Mouse (Mus musculus): Measurements from ENCODE around the gene Tnpo3. TPM values are rescaled to one million over a fixed set of nuclear protein-coding genes. Genes with fewer than 3 reads are reported as not detected.
A peak's percentile ranks its signal among the peaks of the same experiment; 100 is the strongest.

The Tnpo3 gene
- polyA plus RNA-seq, 1 experiment = 50.8 TPM

DNA sequence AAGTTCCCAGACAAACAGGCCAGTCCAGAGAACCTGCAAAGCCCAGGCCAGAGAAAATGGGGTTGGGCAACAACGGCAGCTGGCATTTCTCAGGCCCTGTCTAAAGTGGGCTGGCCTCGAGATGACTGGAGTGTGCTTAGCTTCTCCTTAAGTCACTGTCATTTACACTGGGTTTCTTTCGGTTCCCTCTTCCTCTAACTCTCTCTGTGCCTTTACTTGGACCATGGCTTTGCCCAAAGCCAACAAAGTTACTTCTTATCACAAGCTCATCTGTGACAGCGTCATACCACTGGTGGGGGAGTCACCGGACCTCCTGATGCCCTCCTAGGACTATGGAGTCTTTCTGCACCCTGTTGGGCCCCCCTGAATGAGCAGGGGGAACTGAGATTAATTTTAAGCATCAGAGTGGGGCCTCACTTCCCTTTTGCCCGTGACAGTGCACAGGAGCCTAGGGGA lies 85.6 kb downstream of the Tnpo3 start:
- Histone ChIP-seq H3K27ac (ENCODE audit: insufficient read depth, low read length) (no peak overlapping the region), H3K27me3 (ENCODE audit: control insufficient read depth, insufficient read depth, low read length) (peaks cover 7% of the 10 kb centered on the region; the same call in 1 of the 2 replicates), H3K4me1 (ENCODE audit: control insufficient read depth, insufficient read depth, low read length) (0 out of 2 replicates have a peak, but pooled peaks cover 3% of the 10 kb centered on the region), H3K4me3 (replicated peaks; ENCODE audit: insufficient read depth, low read depth, low read length) (no peak overlapping the region)
- no peak for TF ChIP-seq POLR2A (IDR thresholded peaks at IDR 0.05; ENCODE audit: borderline replicate concordance, insufficient read depth, low read length)
- no peak for TF ChIP-seq CTCF (IDR thresholded peaks at IDR 0.05; ENCODE audit: borderline replicate concordance, insufficient read depth, low read depth, low read length)
- no peak for DNase-seq
- WGBS = 61% methylated on average over 6 of the region's 6 CpGs

DNA sequence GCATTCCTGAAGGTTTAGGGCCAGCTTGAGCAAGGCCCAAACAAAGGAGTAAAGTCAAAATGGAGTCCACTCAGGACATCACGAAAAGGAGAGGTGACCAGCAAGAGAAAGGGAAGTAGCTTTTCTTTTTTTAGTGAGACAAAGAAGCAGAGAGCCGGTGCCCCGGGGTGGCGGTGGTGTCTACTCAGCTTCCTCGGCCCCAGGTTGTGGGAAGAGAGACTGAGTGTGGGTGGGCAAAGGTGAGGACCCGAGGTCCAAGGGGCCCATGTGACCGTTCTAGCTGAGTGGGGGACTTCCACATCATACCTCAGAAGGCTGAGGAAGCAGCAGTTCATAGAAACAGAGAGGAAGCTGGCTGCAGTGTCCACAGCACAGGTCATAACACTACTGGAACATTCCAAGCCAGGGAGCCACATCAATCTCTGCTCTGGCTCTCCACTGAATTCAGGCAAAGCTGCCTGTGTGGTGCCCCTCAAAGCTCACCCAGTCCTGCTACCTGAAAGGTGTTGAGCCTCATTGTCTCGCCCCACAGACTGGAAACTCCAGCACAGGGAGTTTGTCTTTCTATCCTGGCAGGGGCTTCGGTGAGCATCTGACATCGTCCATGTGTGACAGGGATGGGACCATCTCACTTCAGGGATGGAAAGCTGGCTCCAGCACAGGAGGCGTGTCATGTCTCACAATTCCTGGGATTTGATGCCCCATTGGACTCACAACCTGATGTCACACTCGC lies 86.2 kb downstream of the Tnpo3 start:
- WGBS = 70% methylated on average over 12 of the region's 12 CpGs
- no peak for TF ChIP-seq POLR2A (IDR thresholded peaks at IDR 0.05; ENCODE audit: borderline replicate concordance, insufficient read depth, low read length)
- no peak for TF ChIP-seq CTCF (IDR thresholded peaks at IDR 0.05; ENCODE audit: borderline replicate concordance, insufficient read depth, low read depth, low read length)
- H3K4me3 ChIP-seq (replicated peaks; ENCODE audit: insufficient read depth, low read depth, low read length) = no peak overlapping the region
- 0 out of 2 replicates have a peak, but pooled peaks cover 3% of the 10 kb centered on the region for H3K4me1 ChIP-seq (ENCODE audit: control insufficient read depth, insufficient read depth, low read length)
- peaks cover 7% of the 10 kb centered on the region; the same call in 1 of the 2 replicates for H3K27me3 ChIP-seq (ENCODE audit: control insufficient read depth, insufficient read depth, low read length)
- no peak for DNase-seq
- H3K27ac ChIP-seq (ENCODE audit: insufficient read depth, low read length) = no peak overlapping the region

DNA sequence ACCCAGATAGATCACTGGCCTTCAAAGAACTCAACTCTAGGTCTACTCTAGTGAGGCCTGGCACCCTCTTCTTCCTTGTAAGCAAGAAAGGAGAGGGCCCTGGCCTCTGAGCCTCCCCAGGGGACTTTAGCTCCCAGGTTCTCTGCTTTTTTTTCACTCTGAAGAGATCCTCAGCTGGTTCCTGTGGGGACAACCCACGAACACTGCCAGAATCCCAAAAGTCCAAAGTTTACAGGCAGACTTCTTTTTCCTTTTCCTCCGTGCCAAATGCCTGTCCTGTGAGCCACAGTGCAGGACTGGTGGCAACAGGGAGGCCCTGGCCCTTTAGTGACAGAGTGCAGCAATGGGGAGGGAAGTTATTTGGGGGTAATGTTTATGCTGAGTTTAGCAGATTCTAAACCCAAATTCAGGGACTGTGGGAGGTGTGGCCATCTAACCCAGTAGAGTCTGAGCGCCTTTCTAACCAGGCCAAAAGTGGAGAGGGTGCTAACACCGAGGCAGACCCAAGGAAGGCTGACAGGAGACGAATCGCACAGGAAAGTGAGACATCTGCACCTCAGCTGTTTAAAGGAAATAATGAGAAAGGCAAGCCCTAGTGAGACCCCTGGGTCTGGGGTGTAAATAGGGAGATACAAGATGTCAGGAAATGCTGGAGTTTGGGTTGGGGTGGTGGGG lies 86.9 kb downstream of the Tnpo3 start:
- no peak overlapping the region for H3K4me3 ChIP-seq (replicated peaks; ENCODE audit: insufficient read depth, low read depth, low read length)
- no peak overlapping the region for H3K27ac ChIP-seq (ENCODE audit: insufficient read depth, low read length)
- TF ChIP-seq POLR2A (IDR thresholded peaks at IDR 0.05; ENCODE audit: borderline replicate concordance, insufficient read depth, low read length) (no peak), CTCF (IDR thresholded peaks at IDR 0.05; ENCODE audit: borderline replicate concordance, insufficient read depth, low read depth, low read length) (no peak)
- peaks cover 7% of the 10 kb centered on the region; the same call in 1 of the 2 replicates for H3K27me3 ChIP-seq (ENCODE audit: control insufficient read depth, insufficient read depth, low read length)
- H3K4me1 ChIP-seq (ENCODE audit: control insufficient read depth, insufficient read depth, low read length) = 0 out of 2 replicates have a peak, but pooled peaks cover 3% of the 10 kb centered on the region
- no peak for DNase-seq
- WGBS = 79% methylated on average over 6 of the region's 6 CpGs

DNA sequence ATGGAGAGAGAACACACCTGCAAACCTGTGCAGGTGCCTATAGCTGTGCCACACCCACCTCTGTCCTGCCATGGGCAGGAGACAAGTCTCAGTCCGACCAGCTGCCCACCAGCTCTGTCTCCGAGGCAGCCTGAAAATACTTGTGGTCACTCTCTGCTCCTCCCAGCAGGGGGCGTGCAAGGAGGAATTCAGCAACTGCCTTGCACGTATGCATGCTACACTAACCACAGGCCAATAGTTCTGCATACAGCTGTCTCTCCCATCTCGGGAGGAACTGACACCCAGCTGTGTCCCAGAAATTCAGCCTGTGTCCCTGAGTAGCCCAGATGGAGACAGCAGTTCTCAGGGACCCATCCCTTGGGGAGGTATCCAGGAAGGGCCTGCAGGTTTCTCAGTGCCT lies 92.5 kb downstream of the Tnpo3 start:
- peak; percentile 17 to 34 for DNase-seq
- H3K27me3 ChIP-seq (ENCODE audit: control insufficient read depth, insufficient read depth, low read length) = no peaks in the 10 kb centered on the region
- no peaks in the 10 kb centered on the region for H3K4me1 ChIP-seq (ENCODE audit: control insufficient read depth, insufficient read depth, low read length)
- H3K27ac ChIP-seq (ENCODE audit: insufficient read depth, low read length) = no peak overlapping the region
- TF ChIP-seq POLR2A (IDR thresholded peaks at IDR 0.05; ENCODE audit: borderline replicate concordance, insufficient read depth, low read length) (no peak), CTCF (IDR thresholded peaks at IDR 0.05; ENCODE audit: borderline replicate concordance, insufficient read depth, low read depth, low read length) (peak; percentile 42)
- 7% methylated on average over 5 of the region's 5 CpGs for WGBS
- no peak overlapping the region for H3K4me3 ChIP-seq (replicated peaks; ENCODE audit: insufficient read depth, low read depth, low read length)

DNA sequence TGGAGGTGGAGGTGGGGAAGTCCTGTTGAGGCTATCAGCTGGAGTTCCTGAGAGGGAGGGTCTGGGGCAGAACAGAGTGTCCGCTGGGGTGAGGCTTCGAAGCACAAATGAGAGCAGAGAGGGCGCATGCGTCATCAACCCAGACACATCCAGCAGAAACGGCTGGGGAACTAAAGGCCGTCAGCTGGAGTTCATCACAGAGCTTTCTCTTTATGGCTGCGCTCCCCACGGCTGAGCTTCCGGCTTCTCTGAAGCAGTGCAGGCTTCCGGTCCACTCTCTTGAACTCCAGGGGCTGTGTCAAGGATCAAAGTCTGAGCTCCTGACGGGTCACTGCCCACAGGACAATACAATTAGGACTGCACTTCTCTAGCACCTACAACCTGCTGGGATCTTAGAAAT lies 96.4 kb downstream of the Tnpo3 start:
- H3K4me3 ChIP-seq (replicated peaks; ENCODE audit: insufficient read depth, low read depth, low read length) = no peak overlapping the region
- H3K27me3 ChIP-seq (ENCODE audit: control insufficient read depth, insufficient read depth, low read length) = 0 out of 2 replicates have a peak, but pooled peaks cover 1% of the 10 kb centered on the region
- no peak for DNase-seq
- H3K4me1 ChIP-seq (ENCODE audit: control insufficient read depth, insufficient read depth, low read length) = no peaks in the 10 kb centered on the region
- no peak overlapping the region for H3K27ac ChIP-seq (ENCODE audit: insufficient read depth, low read length)
- 4% methylated on average over 11 of the region's 11 CpGs for WGBS
- TF ChIP-seq CTCF (IDR thresholded peaks at IDR 0.05; ENCODE audit: borderline replicate concordance, insufficient read depth, low read depth, low read length) = no peak
- TF ChIP-seq POLR2A (IDR thresholded peaks at IDR 0.05; ENCODE audit: borderline replicate concordance, insufficient read depth, low read length) = no peak

DNA sequence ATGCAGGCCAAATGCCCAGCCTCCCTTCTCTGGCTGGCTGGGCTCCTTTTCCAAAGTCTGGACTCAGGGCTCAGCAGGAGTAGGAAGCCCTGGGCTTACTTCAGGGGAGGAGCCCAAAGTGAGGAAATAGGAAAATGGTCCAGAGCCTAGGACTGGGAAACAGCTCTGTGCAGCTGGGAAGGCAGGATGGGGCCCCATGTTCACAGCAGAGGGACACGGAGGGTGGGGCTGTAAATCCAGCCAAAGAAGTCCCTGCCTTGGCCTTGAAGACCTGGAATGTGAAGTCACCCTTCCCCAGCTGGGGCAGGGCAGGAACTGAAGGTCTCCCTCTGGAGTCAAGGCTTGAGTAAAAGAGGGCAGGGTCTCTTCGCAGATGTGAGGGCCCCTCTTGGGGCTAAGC lies 100.6 kb downstream of the Tnpo3 start:
- DNase-seq = no peak
- H3K27ac ChIP-seq (ENCODE audit: insufficient read depth, low read length) = no peak overlapping the region
- H3K27me3 ChIP-seq (ENCODE audit: control insufficient read depth, insufficient read depth, low read length) = 0 out of 2 replicates have a peak, but pooled peaks cover 1% of the 10 kb centered on the region
- WGBS = 58% methylated on average over 2 of the region's 2 CpGs
- H3K4me3 ChIP-seq (replicated peaks; ENCODE audit: insufficient read depth, low read depth, low read length) = no peak overlapping the region
- H3K4me1 ChIP-seq (ENCODE audit: control insufficient read depth, insufficient read depth, low read length) = no peaks in the 10 kb centered on the region
- TF ChIP-seq POLR2A (IDR thresholded peaks at IDR 0.05; ENCODE audit: borderline replicate concordance, insufficient read depth, low read length) (no peak), CTCF (IDR thresholded peaks at IDR 0.05; ENCODE audit: borderline replicate concordance, insufficient read depth, low read depth, low read length) (no peak)

DNA sequence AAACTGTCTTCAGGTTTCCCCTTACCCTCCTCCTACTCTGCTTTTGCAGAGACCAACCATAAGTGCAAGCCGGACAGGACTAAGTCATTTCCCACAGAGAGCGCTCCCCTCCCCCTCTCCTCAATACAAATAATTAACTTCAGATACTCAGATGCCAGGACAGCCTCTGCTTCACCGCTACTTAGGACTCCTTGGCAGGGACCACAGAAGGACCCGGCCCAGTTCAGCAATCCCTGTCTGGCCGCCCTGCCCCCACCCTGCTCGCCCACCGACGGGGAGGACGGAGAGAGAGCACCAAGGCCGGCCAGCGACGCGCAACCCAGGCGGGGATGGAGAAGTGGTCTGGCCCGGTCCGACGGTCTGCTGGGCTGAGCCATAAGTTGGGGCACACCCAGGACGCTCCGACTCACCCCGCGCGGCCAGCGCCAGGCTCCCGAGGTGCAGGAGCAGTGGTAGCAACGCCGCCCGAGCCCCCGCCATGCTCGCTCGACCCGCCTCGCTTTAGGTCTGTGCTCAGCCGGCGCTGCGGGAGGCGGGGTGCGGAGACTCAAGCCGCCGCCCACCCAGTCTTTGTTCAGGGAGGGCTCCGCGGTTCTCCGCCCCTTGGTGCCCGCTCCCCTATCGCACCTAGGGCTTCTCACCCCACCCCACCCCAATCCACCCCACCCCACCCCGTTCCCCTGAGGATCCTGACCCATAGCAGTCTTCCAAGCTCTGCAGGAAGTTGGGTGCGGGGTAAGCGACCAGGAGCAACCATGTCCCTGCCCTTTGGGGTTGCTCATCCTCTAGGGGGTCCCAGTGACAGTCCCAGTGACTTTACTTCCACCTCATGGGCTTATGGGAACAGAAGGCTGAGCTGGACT lies 102.0 kb downstream of the Tnpo3 start, which contains the start of gene Kcp:
TSS of gene Kcp (minus strand) at position 506 of the 863 bp plus-strand sequence.
- Histone ChIP-seq H3K4me3 (replicated peaks; ENCODE audit: insufficient read depth, low read depth, low read length) (no peak within 1 kb of the TSS), H3K27ac (ENCODE audit: insufficient read depth, low read length) (no peak within 1 kb of the TSS), H3K27me3 (ENCODE audit: control insufficient read depth, insufficient read depth, low read length) (0 out of 2 replicates have a peak, but pooled peaks cover 1% of the 10 kb centered on the region), H3K4me1 (ENCODE audit: control insufficient read depth, insufficient read depth, low read length) (no peaks in the 10 kb centered on the region)
- DNase-seq = no peak
- TF ChIP-seq POLR2A (IDR thresholded peaks at IDR 0.05; ENCODE audit: borderline replicate concordance, insufficient read depth, low read length) (no peak), CTCF (IDR thresholded peaks at IDR 0.05; ENCODE audit: borderline replicate concordance, insufficient read depth, low read depth, low read length) (no peak)
- WGBS = 2% methylated on average over 47 of the region's 47 CpGs

Data from cerebellum, adult 2 months (tissue).